Mouse (Mus musculus) brain, embryonic 14.5 days (tissue): ENCODE measurements around the gene H2-Ab1. TPM values are rescaled to one million over a fixed set of nuclear protein-coding genes. Genes with fewer than 3 reads are reported as not detected.
"Not testable (repeated sequence)": the region's sequence is repeated elsewhere in the genome, so short reads cannot be mapped to it uniquely, and the experiment has no call there.

Source experiments
- DNase-seq: peaks from one replicate; pipeline ENCODE4 v3.0.0-alpha.2; 2011; ENCODE audit warnings: low read depth
- CTCF ChIP-seq: fragments of 200-500 bp; IDR thresholded peaks from 2 replicates; pipeline ENCODE4 v1.5.1; 2012; ENCODE audit warnings: inconsistent platforms, mild to moderate bottlenecking, moderate library complexity, borderline replicate concordance; ENCODE audit not compliant: insufficient read depth, insufficient read length; ENCODE audit errors: extremely low read depth
- POLR2A ChIP-seq: fragments of 200-500 bp; IDR thresholded peaks from 2 replicates; pipeline ENCODE4 v1.6.1; 2012; ENCODE audit warnings: mild to moderate bottlenecking, inconsistent platforms, borderline replicate concordance; ENCODE audit not compliant: poor library complexity, insufficient read depth, insufficient read length, severe bottlenecking; ENCODE audit errors: extremely low read depth
- polyA plus RNA-seq: library from polyadenylated mRNA; depleted of rRNA; stranded (reverse); fragments of >200 nt; gene quantifications from 2 replicates; pipeline ENCODE4 v1.2.3, GENCODE M21; 2012

The H2-Ab1 gene
- polyA plus RNA-seq, 1 experiment = 1.4 TPM

- no peak for DNase-seq
- TF ChIP-seq CTCF (no peak), POLR2A (no peak)
Observed at GRCm38 (mm10) chr17:34301670-34302190, 44.2 kb downstream of the H2-Ab1 start.

GRCm38 (mm10) chr17:34303789-34304188 lies 46.3 kb downstream of the H2-Ab1 start:
- TF ChIP-seq POLR2A (no peak), CTCF (no peak)
- DNase-seq = no peak

- peak; percentile 73 for DNase-seq
- TF ChIP-seq POLR2A (no peak), CTCF (no peak)
Observed at GRCm38 (mm10) chr17:34304751-34305150, 47.3 kb downstream of the H2-Ab1 start.

GRCm38 (mm10) chr17:34305380-34306030 lies 48.0 kb downstream of the H2-Ab1 start, which contains the start of gene H2-Eb1:
TSS of gene H2-Eb1 (plus strand) at chr17:34305867.
- no peak for TF ChIP-seq CTCF
- TF ChIP-seq POLR2A = no peak
- DNase-seq = peak; percentile 95

GRCm38 (mm10) chr17:34306407-34306806 lies 48.9 kb downstream of the H2-Ab1 start:
- no peak for TF ChIP-seq CTCF
- TF ChIP-seq POLR2A = no peak
- no peak for DNase-seq

- TF ChIP-seq CTCF (no peak), POLR2A (no peak)
- no peak for DNase-seq
Observed at GRCm38 (mm10) chr17:34307216-34307615, 49.7 kb downstream of the H2-Ab1 start.

GRCm38 (mm10) chr17:34308161-34308560 lies 50.7 kb downstream of the H2-Ab1 start:
- DNase-seq = no peak
- TF ChIP-seq CTCF = no peak
- TF ChIP-seq POLR2A = no peak

- TF ChIP-seq CTCF (no peak), POLR2A (no peak)
- no peak for DNase-seq
Observed at GRCm38 (mm10) chr17:34309225-34309624, 51.7 kb downstream of the H2-Ab1 start.

- TF ChIP-seq POLR2A (peak; percentile 32; the same call in 1 of the 2 replicates), CTCF (no peak)
Observed at GRCm38 (mm10) chr17:34309683-34310385, 52.3 kb downstream of the H2-Ab1 start.

GRCm38 (mm10) chr17:34310526-34310925 lies 53.0 kb downstream of the H2-Ab1 start:
- DNase-seq = not testable (repeated sequence)

More at GRCm38 (mm10) chr17:34309683-34310385, 52.3 kb downstream of the H2-Ab1 start:
- peak; percentile 87 for DNase-seq

- no peak for DNase-seq
- TF ChIP-seq CTCF (no peak), POLR2A (no peak)
Observed at GRCm38 (mm10) chr17:34312185-34312584, 54.7 kb downstream of the H2-Ab1 start.

GRCm38 (mm10) chr17:34313393-34313792 lies 55.9 kb downstream of the H2-Ab1 start:
- DNase-seq = peak; percentile 75
- TF ChIP-seq CTCF (peak; percentile 98), POLR2A (no peak)
